Mouse (Mus musculus): ENCODE measurements around the gene Pcbd1.
A peak's percentile ranks its signal among the peaks of the same experiment; 100 is the strongest.
"Not testable (repeated sequence)": the region's sequence is repeated elsewhere in the genome, so short reads cannot be mapped to it uniquely, and the experiment has no call there.

Pcbd1 gene

GRCm38 (mm10) chr10:61103564-61104114 lies 14.5 kb downstream of the Pcbd1 start:
- DNase-seq = peak; percentile 60 to 62

- no peak for DNase-seq
Observed at GRCm38 (mm10) chr10:61114246-61114720, 25.2 kb downstream of the Pcbd1 start.

- not testable (repeated sequence) for DNase-seq
Observed at GRCm38 (mm10) chr10:61121732-61122131, 32.6 kb downstream of the Pcbd1 start.

GRCm38 (mm10) chr10:61123276-61123913 lies 34.3 kb downstream of the Pcbd1 start:
- no peak for DNase-seq

- DNase-seq = no peak
Observed at GRCm38 (mm10) chr10:61124462-61124861, 35.3 kb downstream of the Pcbd1 start.

GRCm38 (mm10) chr10:61128701-61129365 lies 39.7 kb downstream of the Pcbd1 start:
- no peak for DNase-seq

- peak; percentile 60 to 75 for DNase-seq
Observed at GRCm38 (mm10) chr10:61130959-61131358, 41.8 kb downstream of the Pcbd1 start.

- no peak for DNase-seq
Observed at GRCm38 (mm10) chr10:61134041-61134440, 44.9 kb downstream of the Pcbd1 start.

GRCm38 (mm10) chr10:61135226-61135839 lies 46.2 kb downstream of the Pcbd1 start:
- DNase-seq = no peak

GRCm38 (mm10) chr10:61137567-61137966 lies 48.4 kb downstream of the Pcbd1 start:
- DNase-seq = no peak

- no peak for DNase-seq
Observed at GRCm38 (mm10) chr10:61143343-61143742, 54.2 kb downstream of the Pcbd1 start.
